Comparison of ENCODE assay signal across 8 mouse cellular contexts in the genomic region with DNA sequence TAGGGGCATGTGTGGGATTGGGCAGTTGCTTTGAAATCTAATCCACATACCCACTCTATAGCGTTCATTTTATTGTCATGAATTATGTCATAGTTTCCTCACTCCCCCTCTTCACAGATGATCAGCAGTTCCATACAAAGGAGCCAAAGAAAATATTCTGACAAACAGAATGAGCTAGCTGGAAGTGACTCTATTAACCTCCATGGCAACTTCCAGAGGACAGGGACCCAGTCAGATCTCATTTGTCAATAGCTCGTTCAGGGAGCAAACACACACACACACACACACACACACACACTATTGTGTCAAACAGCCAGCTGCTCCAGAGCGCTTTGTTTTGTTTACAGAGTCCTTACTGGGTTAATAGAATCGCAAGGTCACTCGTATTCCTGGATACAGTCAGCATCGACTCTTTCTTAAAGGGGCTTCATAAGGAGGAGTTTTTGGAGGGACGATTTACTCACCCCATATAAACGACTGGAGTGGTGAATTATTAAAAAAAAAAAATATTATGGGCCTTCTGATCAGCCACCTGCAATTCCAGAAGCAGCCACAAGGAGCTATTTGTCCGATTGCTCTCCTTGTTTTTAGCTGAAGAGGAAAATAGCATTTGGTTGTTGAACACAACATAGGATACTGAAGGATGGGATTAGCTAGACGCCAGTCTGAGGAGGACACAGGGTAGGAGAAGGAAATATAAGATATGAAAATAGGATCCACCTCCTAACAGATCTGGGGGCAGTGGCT.
DNase-seq lines count a peak whose midpoint lies in the region; ATAC-seq and TF ChIP-seq lines count a peak whose summit lies in the region.

No protein-coding gene starts in this region.

- H3K79me2 ChIP-seq in heart, adult 2 months (replicated peaks; ENCODE audit: control insufficient read depth, insufficient read depth, low read length) = no peaks in the 10 kb centered on the region

- intact Hi-C loops in heart, adult 2 months (cut with DNase I) = no loop called here

- H3K9ac ChIP-seq in heart, adult 2 months (ENCODE audit: low read depth, low read length) = no peak overlapping the region
- H3K9ac ChIP-seq in forebrain, postnatal 0 days = no peak overlapping the region
- H3K9ac ChIP-seq in midbrain, embryonic 14.5 days (replicated peaks; ENCODE audit: low read length) = no peak overlapping the region

- DNase-seq in heart, adult 2 months = no peak
- DNase-seq in heart, adult 11 months = no peak
- DNase-seq in 416B (ENCODE audit: low read depth) (peak; percentile 3), MN1 (ENCODE audit: low spot score) (no peak)
- DNase-seq in adrenal gland, postnatal 14 days = peak; percentile 67
- peak; percentile 70 for DNase-seq in forebrain, postnatal 0 days
- DNase-seq in kidney, postnatal 10 days = peak; percentile 83
- peak; percentile 85 for DNase-seq in midbrain, embryonic 14.5 days

- 28% methylated on average over 10 of the region's 10 CpGs for WGBS in heart, adult 2 months
- 23% methylated on average over 10 of the region's 10 CpGs for WGBS in forebrain, postnatal 0 days
- 19% methylated on average over 10 of the region's 10 CpGs for whole genome bisulfite sequencing in midbrain, embryonic 14.5 days

- no peaks in the 10 kb centered on the region for H3K9me3 ChIP-seq in forebrain, postnatal 0 days (ENCODE audit: low read length)
- peaks cover 5% of the 10 kb centered on the region; the same call in 1 of the 2 replicates for H3K9me3 ChIP-seq in midbrain, embryonic 14.5 days (ENCODE audit: control insufficient read depth, low read length)

- no peaks in the 10 kb centered on the region for H3K4me1 ChIP-seq in heart, adult 2 months (ENCODE audit: control insufficient read depth, insufficient read depth, low read length)
- H3K4me1 ChIP-seq in forebrain, postnatal 0 days (ENCODE audit: insufficient read depth) = peaks cover 7% of the 10 kb centered on the region
- H3K4me1 ChIP-seq in midbrain, embryonic 14.5 days (ENCODE audit: control insufficient read depth, insufficient read depth, low read length) = peaks cover 18% of the 10 kb centered on the region

- no peak overlapping the region for H3K4me3 ChIP-seq in heart, adult 2 months
- no peak overlapping the region for H3K4me3 ChIP-seq in forebrain, postnatal 0 days (ENCODE audit: low read depth, low read length)
- no peak overlapping the region for H3K4me3 ChIP-seq in midbrain, embryonic 14.5 days (replicated peaks; ENCODE audit: low read depth, low read length)

- no peak for TF ChIP-seq POLR2A in heart, adult 2 months (IDR thresholded peaks at IDR 0.05; ENCODE audit: insufficient read depth, low read depth, low read length)

- TF ChIP-seq EP300 in heart, adult 2 months (IDR thresholded peaks at IDR 0.05; ENCODE audit: insufficient read depth, low read depth, low read length) = no peak

- H3K27me3 ChIP-seq in heart, adult 2 months (ENCODE audit: control insufficient read depth, insufficient read depth, low read length) = no peaks in the 10 kb centered on the region
- no peaks in the 10 kb centered on the region for H3K27me3 ChIP-seq in forebrain, postnatal 0 days (ENCODE audit: insufficient read depth, low read length)
- H3K27me3 ChIP-seq in midbrain, embryonic 14.5 days (ENCODE audit: control insufficient read depth, insufficient read depth, low read length) = peaks cover 3% of the 10 kb centered on the region; the same call in 1 of the 2 replicates

- peak; percentile 37; the same call in 1 of the 2 replicates for ATAC-seq in forebrain, postnatal 0 days
- ATAC-seq in midbrain, embryonic 14.5 days (ENCODE audit: low FRiP score, low TSS enrichment) = peak; percentile 68

- peak; percentile 73 for TF ChIP-seq CTCF in heart, adult 2 months (IDR thresholded peaks at IDR 0.05)
- peak; percentile 71 for TF ChIP-seq CTCF in forebrain, postnatal 0 days (IDR thresholded peaks at IDR 0.05; ENCODE audit: low read depth)

- no peak overlapping the region for H3K27ac ChIP-seq in heart, adult 2 months
- H3K27ac ChIP-seq in forebrain, postnatal 0 days (ENCODE audit: low read depth, low read length) = no peak overlapping the region; the same call in 1 of the 2 replicates
- no peak overlapping the region for H3K27ac ChIP-seq in midbrain, embryonic 14.5 days (replicated peaks; ENCODE audit: low read depth, low read length)

- H3K36me3 ChIP-seq in heart, adult 2 months (ENCODE audit: control insufficient read depth, insufficient read depth, low read length) = no peaks in the 10 kb centered on the region
- H3K36me3 ChIP-seq in forebrain, postnatal 0 days (ENCODE audit: insufficient read depth) = no peaks in the 10 kb centered on the region
- H3K36me3 ChIP-seq in midbrain, embryonic 14.5 days (ENCODE audit: control insufficient read depth, insufficient read depth, low read length) = no peaks in the 10 kb centered on the region

- no peak overlapping the region for H3K4me2 ChIP-seq in forebrain, postnatal 0 days (ENCODE audit: low read depth)
- H3K4me2 ChIP-seq in midbrain, embryonic 14.5 days (ENCODE audit: low read length) = no peak overlapping the region

Comparison
In these comparisons a context has a peak if more than half of its experiments do, and no peak if none do; other contexts are left out.
1. DNase-seq: peak in 416B (single experiment), adrenal gland, postnatal 14 days (single experiment), forebrain, postnatal 0 days (single experiment), kidney, postnatal 10 days (single experiment) and midbrain, embryonic 14.5 days (single experiment); none in heart, adult 2 months (0 of 2), heart, adult 11 months (single experiment) and MN1 (single experiment).